Mouse (Mus musculus) retina, embryonic 14.5 days (tissue): ENCODE measurements at regions not wholly inside any gene's neighbourhood (a gene's known extent, or its start where the extent isn't known, plus 50 kb on each side); places are given as distances from the start of the nearest gene placed in this dataset.

Source experiments
- DNase-seq: peaks from one replicate; pipeline ENCODE4 v3.0.0-alpha.2; 2015; ENCODE audit warnings: low spot score

- DNase-seq, result no peak
These were observed 592.0 kb downstream of the Ttll7 start for GRCm38 (mm10) chr3:147444005-147444763.

GRCm38 (mm10) chr3:147445066-147445844, 593.1 kb downstream of the Ttll7 start:
- DNase-seq, result no peak

- DNase-seq, result no peak
These were observed 593.7 kb downstream of the Ttll7 start for GRCm38 (mm10) chr3:147445884-147446283.

- no peak for DNase-seq
These were observed 600.0 kb downstream of the Ttll7 start for GRCm38 (mm10) chr3:147452176-147452575.

- no peak for DNase-seq
These were observed 603.2 kb downstream of the Ttll7 start for GRCm38 (mm10) chr3:147455383-147455782.

GRCm38 (mm10) chr3:147456294-147456693, 604.1 kb downstream of the Ttll7 start:
- DNase-seq, result no peak

- DNase-seq, result no peak
These were observed 605.9 kb downstream of the Ttll7 start for GRCm38 (mm10) chr3:147458115-147458514.

- DNase-seq, result no peak
These were observed 627.7 kb downstream of the Ttll7 start for GRCm38 (mm10) chr3:147479890-147480289.
